Mouse (Mus musculus) cerebellum, adult 9-10 months (tissue): ENCODE measurements at regions not wholly inside any gene's neighbourhood (a gene's known extent, or its start where the extent isn't known, plus 50 kb on each side); places are given as distances from the start of the nearest gene placed in this dataset.
"Not testable (repeated sequence)": the region's sequence is repeated elsewhere in the genome, so short reads cannot be mapped to it uniquely, and the experiment has no call there.

Experiments
- DNase-seq: peaks from one replicate; pipeline ENCODE4 v3.0.0; 2022

- not testable (repeated sequence) for DNase-seq
These were observed 121.0 kb downstream of the Rab10 start for GRCm38 (mm10) chr12:3188734-3189275.

DNA sequence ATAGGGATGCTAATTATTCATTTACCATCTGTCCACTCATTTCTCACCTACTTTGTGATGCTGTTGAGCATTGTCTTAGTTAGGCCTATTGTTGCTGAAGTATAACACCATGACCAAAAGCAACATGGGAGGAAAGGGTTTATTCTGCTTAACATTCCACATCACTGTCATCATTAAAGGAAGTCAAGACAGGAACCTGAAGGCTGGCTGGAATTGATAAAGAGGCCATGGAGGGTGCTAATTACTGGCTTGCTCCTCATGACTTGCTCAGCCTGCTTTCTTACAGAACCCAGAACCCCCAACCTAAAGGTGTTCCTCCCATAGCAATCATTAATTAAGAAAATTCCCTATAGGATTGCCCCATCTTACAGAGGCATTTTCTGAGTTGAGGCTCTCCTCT is 121.6 kb downstream of the Rab10 start:
- no peak for DNase-seq

DNA sequence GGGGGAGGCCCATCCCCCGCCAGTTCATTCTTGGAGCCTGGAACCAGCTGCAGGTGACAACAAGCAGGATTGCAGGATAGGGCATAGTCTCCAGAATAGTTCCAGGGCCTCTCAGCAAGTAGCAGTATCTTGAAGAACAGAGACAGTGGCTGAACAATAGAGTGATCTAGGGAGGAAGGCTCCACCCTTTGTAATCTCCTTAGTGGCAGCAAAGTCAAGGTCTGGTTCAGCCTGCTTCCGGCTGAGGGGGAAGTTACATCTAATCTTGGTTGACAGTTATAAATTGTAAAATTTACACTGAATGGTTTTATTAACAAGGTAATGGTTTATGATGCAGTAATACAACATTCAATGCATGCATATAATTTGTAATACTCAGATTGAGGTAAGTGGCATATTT is 136.4 kb downstream of the Rab10 start:
- DNase-seq: no peak

GRCm38 (mm10) chr12:3169705-3170287 is 140.0 kb downstream of the Rab10 start:
- DNase-seq: not testable (repeated sequence)

DNA sequence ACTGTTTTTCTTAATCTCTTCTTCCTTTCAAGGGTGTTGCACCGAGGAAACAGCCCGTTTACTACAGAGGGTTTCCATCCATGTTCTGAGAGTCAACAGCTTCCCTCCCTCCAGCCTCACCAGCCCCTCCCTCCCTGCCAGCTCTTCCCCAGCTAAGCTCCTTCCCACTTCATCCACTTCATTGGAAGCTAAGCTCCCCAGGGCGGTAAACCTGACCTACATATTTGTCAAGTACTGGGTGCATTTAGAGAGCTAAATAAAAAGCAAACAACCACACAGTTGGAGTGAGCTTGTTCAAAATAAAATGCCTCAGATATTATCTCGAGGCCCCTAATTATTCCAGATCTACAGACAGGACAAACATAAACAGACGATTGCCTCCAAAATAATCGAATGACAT is 148.1 kb downstream of the Rab10 start:
- not testable (repeated sequence) for DNase-seq

GRCm38 (mm10) chr12:3158771-3159170 is 151.0 kb downstream of the Rab10 start:
- not testable (repeated sequence) for DNase-seq

DNA sequence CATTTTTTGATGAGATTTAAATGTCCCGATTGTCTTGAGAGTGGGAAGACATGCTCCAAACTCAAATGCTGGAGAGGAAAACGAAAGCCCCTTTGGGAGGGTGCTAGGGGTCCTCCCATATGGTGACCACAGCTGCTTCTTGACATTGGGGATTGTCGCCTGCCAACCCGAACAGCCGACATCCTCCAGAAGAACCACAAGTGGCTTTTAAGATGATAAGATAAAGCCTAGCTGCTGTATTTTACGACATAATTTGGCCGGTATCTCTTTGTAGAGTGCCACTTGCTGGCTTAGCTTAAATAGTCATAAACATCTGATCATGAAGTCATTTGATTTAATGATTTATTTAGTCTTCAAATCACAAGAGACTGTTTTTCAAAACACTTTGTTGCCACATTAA is 156.1 kb downstream of the Rab10 start:
- DNase-seq: not testable (repeated sequence)

DNA sequence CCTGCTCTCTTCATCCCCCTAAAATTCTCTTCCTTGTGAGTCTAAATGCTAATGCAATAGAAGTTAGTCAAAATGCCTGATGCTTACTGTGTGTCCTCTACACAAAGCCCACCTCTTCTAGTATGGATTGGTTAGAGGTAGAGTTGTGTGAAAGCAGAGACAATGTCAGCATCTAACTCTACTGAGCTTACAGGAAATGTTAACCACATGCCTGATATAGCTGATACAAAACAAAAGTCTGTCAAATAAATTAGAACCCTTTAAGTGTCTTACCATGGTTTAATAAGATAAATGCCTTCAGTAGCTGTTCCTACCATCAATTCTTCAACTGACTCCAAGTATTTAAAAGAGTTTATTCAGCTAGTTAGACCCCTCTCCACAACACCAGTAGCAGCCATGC is 177.2 kb downstream of the Rab10 start:
- not testable (repeated sequence) for DNase-seq

GRCm38 (mm10) chr12:3131149-3131751 is 178.5 kb downstream of the Rab10 start:
- not testable (repeated sequence) for DNase-seq

DNA sequence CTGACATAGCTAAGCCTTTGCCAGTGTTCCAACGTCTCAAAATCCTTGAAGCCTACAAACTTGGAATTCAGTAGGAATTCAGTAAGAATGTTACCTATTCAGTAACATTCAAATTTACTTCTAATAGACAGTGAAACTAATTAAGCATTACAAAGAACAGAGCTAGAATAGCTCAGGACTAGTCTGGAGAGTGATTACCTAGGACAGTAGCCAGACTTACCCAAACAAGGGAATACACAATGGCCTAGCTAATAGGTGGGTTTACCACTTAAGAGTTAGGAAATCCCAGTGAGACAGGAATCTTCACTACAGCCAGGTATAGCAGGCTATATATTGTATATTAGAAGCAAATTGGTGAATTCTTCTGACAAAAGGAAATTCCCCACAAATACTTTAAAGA is 182.4 kb downstream of the Rab10 start:
- DNase-seq: not testable (repeated sequence)

- DNase-seq: no peak
These were observed 185.7 kb downstream of the Rab10 start for GRCm38 (mm10) chr12:3124036-3124435.

- DNase-seq: not testable (repeated sequence)
These were observed 199.2 kb downstream of the Rab10 start for GRCm38 (mm10) chr12:3110589-3110988.

DNA sequence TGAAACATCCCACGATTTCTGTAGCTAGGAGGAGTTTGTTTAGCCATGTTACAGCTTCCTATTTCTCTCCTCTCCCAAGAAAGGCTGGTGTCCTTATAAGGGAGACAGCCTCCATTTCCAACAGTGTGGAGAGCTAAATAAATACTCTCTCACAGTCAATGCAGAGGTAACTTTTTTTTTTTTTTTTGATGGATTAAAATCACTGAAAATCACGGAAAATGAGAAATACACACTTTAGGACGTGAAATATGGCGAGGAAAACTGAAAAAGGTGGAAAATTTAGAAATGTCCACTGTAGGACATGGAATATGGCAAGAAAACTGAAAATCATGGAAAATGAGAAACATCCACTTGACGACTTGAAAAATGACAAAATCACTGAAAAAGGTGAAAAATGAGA is 200.1 kb downstream of the Rab10 start:
- peak; percentile 56 for DNase-seq

DNA sequence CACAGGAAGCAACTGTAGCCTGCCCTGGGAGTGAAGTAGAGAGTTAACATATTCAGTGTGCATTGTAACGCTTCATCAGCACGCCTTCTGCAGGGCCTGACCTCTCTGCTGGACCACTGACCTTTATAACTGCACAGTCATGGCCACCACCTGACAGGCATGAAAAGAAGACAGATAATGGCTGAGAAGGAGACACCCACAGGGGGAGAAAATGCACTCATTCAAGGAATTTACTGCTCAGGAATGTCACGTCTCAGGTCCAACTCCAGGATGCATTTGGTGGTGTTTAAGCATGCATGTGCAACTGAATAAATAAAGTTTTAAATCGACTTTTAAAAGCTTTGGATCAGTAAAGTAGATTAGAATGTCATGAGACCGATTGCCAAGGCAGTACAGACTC is 207.8 kb downstream of the Rab10 start:
- not testable (repeated sequence) for DNase-seq

- DNase-seq: peak; percentile 42
These were observed 211.6 kb downstream of the Rab10 start for GRCm38 (mm10) chr12:3098175-3098574.

DNA sequence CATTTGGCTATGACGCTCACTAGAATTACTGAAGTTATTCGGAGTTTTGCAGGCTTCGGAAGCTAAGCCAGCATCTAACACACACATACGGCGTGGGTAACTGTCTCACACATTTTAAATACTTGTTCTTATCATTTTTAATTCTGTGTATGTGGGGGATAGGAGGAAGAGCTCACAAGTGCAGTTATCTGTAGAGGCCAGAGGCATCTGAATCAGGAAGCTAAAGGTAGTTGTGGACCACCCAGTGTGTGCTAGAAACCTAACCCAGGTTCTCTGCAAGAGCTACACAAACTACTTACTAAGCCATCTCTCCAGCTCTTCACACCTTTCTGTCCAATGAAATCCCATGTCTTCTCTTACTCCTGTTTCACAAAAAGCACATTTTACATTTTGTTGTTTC is 215.3 kb downstream of the Rab10 start:
- DNase-seq: no peak

DNA sequence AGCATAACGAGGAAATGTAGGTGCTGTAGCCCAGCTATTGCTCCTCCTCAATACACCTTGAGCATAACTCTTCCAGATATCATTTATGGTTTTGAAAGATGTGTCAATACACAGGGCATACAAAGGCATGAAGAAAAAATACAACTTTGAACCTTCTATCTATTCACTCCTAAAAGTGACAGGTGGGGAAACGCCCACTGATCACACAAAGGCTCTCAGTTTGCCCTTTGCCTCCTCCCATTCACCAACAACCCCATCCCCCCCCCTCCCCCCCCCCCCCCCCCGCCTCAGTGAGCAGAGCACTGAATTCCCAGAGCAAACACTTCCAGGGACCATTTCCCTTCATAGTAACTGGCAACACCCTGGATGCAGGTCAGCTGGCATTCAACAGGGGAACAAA is 216.8 kb downstream of the Rab10 start:
- DNase-seq: not testable (repeated sequence)

GRCm38 (mm10) chr12:3049546-3049945 is 260.2 kb downstream of the Rab10 start:
- DNase-seq: not testable (repeated sequence)

GRCm38 (mm10) chr12:3018446-3018845 is 291.3 kb downstream of the Rab10 start:
- not testable (repeated sequence) for DNase-seq

DNA sequence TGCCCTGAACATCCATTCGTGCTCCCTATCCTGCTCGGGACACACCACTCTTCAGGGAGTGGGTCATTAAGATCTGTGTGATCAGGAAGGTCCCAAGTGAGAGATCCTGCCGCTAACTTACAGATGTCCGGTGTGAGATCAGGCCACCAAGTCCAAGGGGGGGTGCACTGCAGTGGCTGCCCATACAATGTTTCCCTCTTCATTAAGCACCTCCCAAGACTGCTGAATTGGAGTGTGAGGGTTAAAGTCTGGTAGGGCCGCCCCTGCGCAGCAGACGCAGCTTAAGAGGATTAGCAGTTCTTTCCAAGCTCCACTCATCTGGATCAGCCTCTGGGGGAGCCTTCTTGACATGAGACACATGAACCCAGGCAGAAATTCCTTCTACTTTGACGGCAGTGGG is 293.0 kb downstream of the Rab10 start:
- DNase-seq: not testable (repeated sequence)
